Mouse (Mus musculus) MEL (cell line): ENCODE results near the gene Mecom. TPM values are rescaled to one million over a fixed set of nuclear protein-coding genes. Genes with fewer than 3 reads are reported as not detected.

ENCODE experiments used
- DNase-seq: peaks from one replicate; pipeline ENCODE4 v3.0.0; 2011; ENCODE audit warnings: low read depth, low spot score
- H3K27ac ChIP-seq: 2 replicates; pipeline ENCODE4 v1.5.1; 2012; ENCODE audit warnings: low read depth, mild to moderate bottlenecking, control low read depth, low read length, moderate library complexity; ENCODE audit not compliant: control insufficient read depth
- H3K27me3 ChIP-seq, 2 experiments: fragments of 150-350 bp in 1 of 2; sonication (generic) in 1 of 2; 2 replicates each; pipeline ENCODE4 v1.6.1; 2012; ENCODE audit warnings: low read length in 2 of 2, mild to moderate bottlenecking in 2 of 2, improper control_type of control experiment in 1 of 2, moderate library complexity in 1 of 2; ENCODE audit not compliant: insufficient read depth in 2 of 2, control insufficient read depth in 1 of 2
- H3K36me3 ChIP-seq, 2 experiments: 2 replicates each; pipeline ENCODE4 v1.6.1; 2012 to 2014; ENCODE audit warnings: low read length in 2 of 2, improper control_type of control experiment in 1 of 2, inconsistent platforms in 1 of 2, mild to moderate bottlenecking in 1 of 2; ENCODE audit not compliant: insufficient read depth in 2 of 2, control insufficient read depth in 1 of 2
- H3K4me1 ChIP-seq, 2 experiments: fragments of 150-350 bp in 1 of 2; sonication (generic) in 1 of 2; 2 replicates each; pipeline ENCODE4 v1.6.1; 2012; ENCODE audit warnings: low read length in 2 of 2, improper control_type of control experiment in 1 of 2, mild to moderate bottlenecking in 1 of 2; ENCODE audit not compliant: insufficient read depth in 2 of 2, control insufficient read depth in 1 of 2
- H3K4me3 ChIP-seq, 2 experiments: fragments of 150-350 bp in 1 of 2; sonication (generic) in 1 of 2; 2 replicates each; pipeline ENCODE4 v1.5.1; 2012; ENCODE audit warnings: low read depth in 2 of 2, low read length in 2 of 2, mild to moderate bottlenecking in 2 of 2, moderate library complexity in 2 of 2, control low read depth in 1 of 2, improper control_type of control experiment in 1 of 2; ENCODE audit not compliant: control insufficient read depth in 1 of 2, insufficient read depth in 1 of 2
- H3K79me2 ChIP-seq: 2 replicates; pipeline ENCODE4 v1.6.1; 2012; ENCODE audit warnings: mild to moderate bottlenecking, low read length, moderate library complexity; ENCODE audit not compliant: control insufficient read depth, poor library complexity, insufficient read depth
- H3K9ac ChIP-seq: 2 replicates; pipeline ENCODE4 v1.6.1; 2012; ENCODE audit warnings: low read depth, mild to moderate bottlenecking, control low read depth, low read length, moderate library complexity; ENCODE audit not compliant: control insufficient read depth, poor library complexity, severe bottlenecking
- H3K9me3 ChIP-seq: fragments of 150-350 bp; sonication (generic); replicated peaks from 2 replicates; pipeline ENCODE4 v1.6.1; 2012; ENCODE audit warnings: mild to moderate bottlenecking, low read length, improper control_type of control experiment, moderate library complexity; ENCODE audit not compliant: insufficient read depth
- BHLHE40 ChIP-seq: IDR thresholded peaks from 2 replicates; pipeline ENCODE4 v1.6.1; 2012; ENCODE audit warnings: low read depth, mild to moderate bottlenecking, inconsistent platforms, low read length, improper control_type of control experiment, borderline replicate concordance
- CHD1 ChIP-seq: IDR thresholded peaks from 2 replicates; pipeline ENCODE4 v1.6.1; 2012; ENCODE audit warnings: low read depth, mild to moderate bottlenecking, inconsistent platforms, low read length, improper control_type of control experiment
- EP300 ChIP-seq, 2 experiments: IDR thresholded peaks; 2 replicates each; pipeline ENCODE4 v1.6.1; 2011; ENCODE audit warnings: improper control_type of control experiment in 2 of 2, low read length in 2 of 2, low read depth in 1 of 2, mild to moderate bottlenecking in 1 of 2
- GABPA ChIP-seq: IDR thresholded peaks from 2 replicates; pipeline ENCODE4 v1.6.1; 2012; ENCODE audit warnings: low read depth, mild to moderate bottlenecking, inconsistent platforms, low read length, improper control_type of control experiment, moderate library complexity
- JUND ChIP-seq: IDR thresholded peaks from 2 replicates; pipeline ENCODE4 v1.6.1; 2011; ENCODE audit warnings: low read depth, mild to moderate bottlenecking, improper control_type of control experiment, low read length
- MAFK ChIP-seq: IDR thresholded peaks from 2 replicates; pipeline ENCODE4 v1.6.1; 2011; ENCODE audit warnings: low read depth, mild to moderate bottlenecking, low read length, improper control_type of control experiment, borderline replicate concordance
- MAX ChIP-seq: IDR thresholded peaks from 2 replicates; pipeline ENCODE4 v1.6.1; 2011; ENCODE audit warnings: low read length, improper control_type of control experiment
- MYC ChIP-seq: IDR thresholded peaks from 2 replicates; pipeline ENCODE4 v1.6.1; 2011; ENCODE audit warnings: low read depth, mild to moderate bottlenecking, low read length, improper control_type of control experiment, moderate library complexity
- SIN3A ChIP-seq: IDR thresholded peaks from 2 replicates; pipeline ENCODE4 v1.6.1; 2012; ENCODE audit warnings: low read length, improper control_type of control experiment, inconsistent platforms
- TBP ChIP-seq: IDR thresholded peaks from 2 replicates; pipeline ENCODE4 v1.8.0; 2011; ENCODE audit warnings: low read depth, low read length, improper control_type of control experiment
- USF1 ChIP-seq: IDR thresholded peaks from 2 replicates; pipeline ENCODE4 v1.6.1; 2014; ENCODE audit warnings: low read depth, mild to moderate bottlenecking, inconsistent platforms, low read length, improper control_type of control experiment, moderate library complexity
- USF2 ChIP-seq, 2 experiments: IDR thresholded peaks; 2 replicates each; pipeline ENCODE4 v1.6.1; 2011 to 2012; ENCODE audit warnings: improper control_type of control experiment in 2 of 2, low read length in 2 of 2, borderline replicate concordance in 1 of 2, inconsistent platforms in 1 of 2, low read depth in 1 of 2, mild to moderate bottlenecking in 1 of 2; ENCODE audit not compliant: insufficient read depth in 1 of 2
- polyA plus RNA-seq, 2 experiments: library from polyadenylated mRNA; stranded (reverse) in 1 of 2; unstranded in 1 of 2; fragments of >175 nt in 1 of 2; fragments of >200 nt in 1 of 2; gene quantifications; 2 replicates each; pipeline versions ENCODE4 v1.2.1 to v1.2.4; 2012; ENCODE audit warnings: low replicate concordance in 2 of 2, low read depth in 1 of 2; ENCODE audit not compliant: insufficient read length in 2 of 2, insufficient read depth in 1 of 2, missing spikeins in 1 of 2
- total RNA-seq: library from RNA; depleted of rRNA; stranded (reverse); fragments of 300-350 nt; gene quantifications from 2 replicates; pipeline ENCODE4 v1.2.3, GENCODE M21; 2012

The Mecom gene
- total and polyA plus RNA-seq, 3 experiments: 0.04 TPM; not detected in 2

DNA sequence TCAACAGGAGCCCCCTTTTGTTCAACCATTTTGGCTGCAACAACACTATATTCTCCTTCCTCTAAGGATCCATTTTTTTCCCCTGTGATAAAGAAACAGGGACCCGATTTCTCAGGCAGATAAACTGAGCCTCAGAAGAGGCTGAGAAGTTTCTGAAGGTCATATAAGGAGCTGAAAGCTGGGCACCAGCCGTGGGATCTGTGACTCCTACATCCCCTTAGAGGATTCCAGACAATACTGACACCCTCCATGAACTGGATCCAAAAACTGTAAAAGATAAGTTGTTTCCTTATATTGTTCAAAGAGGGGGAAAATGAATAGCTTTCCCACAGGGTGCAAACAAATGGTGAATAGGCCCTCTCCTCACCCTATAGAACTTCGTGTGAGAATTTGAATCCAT is 241.7 kb downstream of the Mecom start:
- Histone ChIP-seq H3K9me3 (no peaks in the 10 kb centered on the region), H3K79me2 (no peaks in the 10 kb centered on the region), H3K9ac (no peak overlapping the region), H3K27ac (no peak overlapping the region), H3K4me1 (no peaks in the 10 kb centered on the region), H3K4me3 (no peak overlapping the region), H3K27me3 (no peaks in the 10 kb centered on the region), H3K36me3 (no peaks in the 10 kb centered on the region)
- TF ChIP-seq TBP (no peak), USF1 (no peak), CHD1 (no peak)
- DNase-seq: no peak

DNA sequence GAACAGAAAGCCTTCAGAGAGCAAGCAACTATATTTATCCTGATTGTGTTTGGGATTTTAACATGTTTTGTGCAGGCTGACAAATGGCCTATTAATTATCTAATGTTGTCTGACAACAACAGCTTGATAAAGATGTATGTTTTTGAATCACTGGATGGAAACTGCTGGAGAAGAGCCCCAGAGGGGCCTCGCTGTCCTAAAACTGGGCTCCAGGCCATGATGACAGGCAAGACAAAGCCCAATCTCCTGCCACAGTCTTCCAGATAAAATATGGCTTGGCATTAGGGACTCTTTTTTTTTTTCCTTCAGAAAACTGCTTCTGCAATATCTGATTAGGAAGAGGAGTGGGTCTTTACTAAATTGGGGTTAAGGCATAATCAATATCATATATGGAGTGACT is 248.3 kb downstream of the Mecom start:
- TF ChIP-seq EP300 (IDR thresholded peaks at IDR 0.05; ENCODE audit: low read depth in 1 of 2, low read length in 2 of 2): no peak
- TF ChIP-seq USF2 (IDR thresholded peaks at IDR 0.05; ENCODE audit: borderline replicate concordance in 1 of 2, insufficient read depth in 1 of 2, low read depth in 1 of 2, low read length in 2 of 2): no peak
- no peak for TF ChIP-seq BHLHE40
- TF ChIP-seq SIN3A: no peak
- TF ChIP-seq MAFK: no peak
- no peak for TF ChIP-seq GABPA
- TF ChIP-seq JUND: no peak
- TF ChIP-seq MAX: no peak
- TF ChIP-seq, all 39 proteins: peak for 0
- H3K4me1 ChIP-seq: no peaks in the 10 kb centered on the region
- H3K27ac ChIP-seq: no peak overlapping the region
- DNase-seq: no peak
- no peak overlapping the region for H3K9ac ChIP-seq
- no peaks in the 10 kb centered on the region for H3K27me3 ChIP-seq
- no peaks in the 10 kb centered on the region for H3K79me2 ChIP-seq
- H3K36me3 ChIP-seq: no peaks in the 10 kb centered on the region
- no peaks in the 10 kb centered on the region for H3K9me3 ChIP-seq
- H3K4me3 ChIP-seq: no peak overlapping the region

DNA sequence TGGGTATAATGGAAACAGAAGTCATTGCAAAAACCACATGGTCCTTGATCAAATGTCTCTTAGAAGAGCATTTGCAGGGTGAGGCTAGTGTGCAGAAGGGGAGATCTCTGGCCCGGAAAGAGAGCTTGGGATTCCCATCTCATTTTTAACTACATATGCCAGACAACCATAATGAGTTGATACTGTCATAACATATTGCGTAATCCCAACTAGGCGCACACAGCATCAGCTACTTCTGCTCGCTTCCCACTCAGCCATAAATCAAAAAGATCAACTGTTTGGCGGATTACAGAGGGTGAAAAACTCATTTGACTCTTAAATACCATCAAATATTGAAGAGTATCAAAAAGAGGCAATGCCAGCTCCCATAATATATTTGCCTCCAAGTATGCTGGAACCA is 253.4 kb downstream of the Mecom start:
- Histone ChIP-seq H3K9ac (no peak overlapping the region), H3K36me3 (no peaks in the 10 kb centered on the region), H3K79me2 (no peaks in the 10 kb centered on the region), H3K27me3 (no peaks in the 10 kb centered on the region), H3K4me3 (no peak overlapping the region), H3K27ac (no peak overlapping the region), H3K4me1 (no peaks in the 10 kb centered on the region), H3K9me3 (no peaks in the 10 kb centered on the region)
- TF ChIP-seq MYC: no peak
- DNase-seq: no peak
